In genomic region chr11:76366720-76367119, GRCm38 (mm10) we compare ENCODE assay signal across 25 mouse cellular contexts. TPM values are rescaled to one million over a fixed set of nuclear protein-coding genes. Genes with fewer than 3 reads are reported as not detected.
DNase-seq lines count a peak whose midpoint lies in the region; ATAC-seq lines count a peak whose summit lies in the region.
"Had no signal": no experiment of that assay in that cellular context is flagged by ENCODE, and none has a peak within 500 bp of the region (broad histone marks: within the 10 kb centered on the region; RNA-seq: fewer than 3 reads in every experiment).

No protein-coding gene starts in this region.

- H3K9me3 ChIP-seq in limb, embryonic 15.5 days = no peaks in the 10 kb centered on the region
- no peaks in the 10 kb centered on the region for H3K9me3 ChIP-seq in limb, embryonic 10.5 days (replicated peaks)
- H3K9me3 ChIP-seq in stomach, embryonic 16.5 days (replicated peaks; ENCODE audit: control insufficient read depth, low read length) = no peaks in the 10 kb centered on the region
- H3K9me3 ChIP-seq in hindbrain, embryonic 12.5 days (replicated peaks) = no peaks in the 10 kb centered on the region
- H3K9me3 ChIP-seq: embryonic facial prominence, embryonic 12.5 days; heart, embryonic 15.5 days; midbrain, embryonic 13.5 days had no signal

- no peak overlapping the region for H3K4me2 ChIP-seq in limb, embryonic 15.5 days
- H3K4me2 ChIP-seq in stomach, embryonic 16.5 days (ENCODE audit: low read depth, low read length) = no peak overlapping the region
- no peak overlapping the region for H3K4me2 ChIP-seq in hindbrain, embryonic 12.5 days (replicated peaks)
- H3K4me2 ChIP-seq: embryonic facial prominence, embryonic 12.5 days; heart, embryonic 15.5 days; midbrain, embryonic 13.5 days had no signal

- no peak for ATAC-seq in limb, embryonic 15.5 days (ENCODE audit: insufficient number of reproducible peaks, low FRiP score, low TSS enrichment, low read depth)
- 0 out of 2 replicates have a peak, but pooled peaks have one; percentile 30 for ATAC-seq in stomach, embryonic 16.5 days (ENCODE audit: insufficient read depth, low FRiP score)
- no peak for ATAC-seq in hindbrain, embryonic 12.5 days (ENCODE audit: low FRiP score)
- ATAC-seq: forebrain, postnatal 0 days; hindbrain, postnatal 0 days; midbrain, embryonic 13.5 days had no signal

- H3K27ac ChIP-seq in limb, embryonic 15.5 days = 0 out of 2 replicates have a peak overlapping the region, but pooled peaks have one; percentile 50
- H3K27ac ChIP-seq in limb, embryonic 10.5 days = no peak overlapping the region; the same call in 1 of the 2 replicates
- peak overlapping the region; percentile 12; the same call in 1 of the 2 replicates for H3K27ac ChIP-seq in stomach, embryonic 16.5 days (ENCODE audit: low read length)
- H3K27ac ChIP-seq in hindbrain, embryonic 12.5 days = no peak overlapping the region
- H3K27ac ChIP-seq: embryonic facial prominence, embryonic 12.5 days; heart, embryonic 15.5 days; hindbrain, postnatal 0 days; kidney, postnatal 0 days; liver, embryonic 14.5 days; midbrain, embryonic 13.5 days had no signal

- H3K4me1 ChIP-seq in limb, embryonic 15.5 days = peaks cover 42% of the 10 kb centered on the region
- peaks cover 48% of the 10 kb centered on the region for H3K4me1 ChIP-seq in limb, embryonic 10.5 days
- H3K4me1 ChIP-seq in stomach, embryonic 16.5 days (ENCODE audit: control insufficient read depth, insufficient read depth, low read length) = peaks cover 31% of the 10 kb centered on the region
- H3K4me1 ChIP-seq in hindbrain, embryonic 12.5 days = peaks cover 24% of the 10 kb centered on the region

- H3K27me3 ChIP-seq in limb, embryonic 15.5 days = no peaks in the 10 kb centered on the region
- no peaks in the 10 kb centered on the region for H3K27me3 ChIP-seq in limb, embryonic 10.5 days (ENCODE audit: low read depth, poor library complexity, severe bottlenecking)
- H3K27me3 ChIP-seq in stomach, embryonic 16.5 days (ENCODE audit: control insufficient read depth, insufficient read depth, low read length) = no peaks in the 10 kb centered on the region
- H3K27me3 ChIP-seq in hindbrain, embryonic 12.5 days = no peaks in the 10 kb centered on the region
- H3K27me3 ChIP-seq: embryonic facial prominence, embryonic 12.5 days; heart, embryonic 15.5 days; midbrain, embryonic 13.5 days had no signal

- WGBS in limb, embryonic 15.5 days = 84% methylated on average over 15 of the region's 15 CpGs
- 92% methylated on average over 15 of the region's 15 CpGs for WGBS in limb, embryonic 10.5 days
- WGBS in stomach, embryonic 16.5 days = 81% methylated on average over 15 of the region's 15 CpGs
- WGBS in hindbrain, embryonic 12.5 days = 86% methylated on average over 15 of the region's 15 CpGs

- DNase-seq in limb, embryonic 10.5 days (ENCODE audit: low spot score) = no peak
- DNase-seq in ES-CJ7 (ENCODE audit: low read depth, low spot score) (peak; percentile 45), R1 (ENCODE audit: low read depth, low spot score) (peak; percentile 59)
- DNase-seq in gastrocnemius, adult 8-10 months (ENCODE audit: low spot score in 2 of 2) = no peak
- DNase-seq: adrenal gland, postnatal 10 days; B cell, adult 2 months; cerebellum, adult 9-10 months; cerebellum, postnatal 36 days; forebrain, postnatal 0 days; gastrocnemius, postnatal 10 days; kidney, adult 18-20 months; kidney, postnatal 4 days; left cerebral cortex, postnatal 4 days; liver; lung, adult 2 months; thymus, postnatal 14 days had no signal

- H3K9ac ChIP-seq in limb, embryonic 15.5 days = no peak overlapping the region
- no peak overlapping the region for H3K9ac ChIP-seq in stomach, embryonic 16.5 days (ENCODE audit: low read length)
- no peak overlapping the region for H3K9ac ChIP-seq in hindbrain, embryonic 12.5 days
- H3K9ac ChIP-seq: embryonic facial prominence, embryonic 12.5 days; forebrain, postnatal 0 days; heart, embryonic 15.5 days; liver, embryonic 14.5 days; midbrain, embryonic 13.5 days had no signal

- no peak overlapping the region for H3K4me3 ChIP-seq in limb, embryonic 15.5 days
- no peak overlapping the region for H3K4me3 ChIP-seq in limb, embryonic 10.5 days
- no peak overlapping the region for H3K4me3 ChIP-seq in stomach, embryonic 16.5 days (replicated peaks; ENCODE audit: low read length)
- no peak overlapping the region for H3K4me3 ChIP-seq in hindbrain, embryonic 12.5 days
- H3K4me3 ChIP-seq: embryonic facial prominence, embryonic 12.5 days; heart, embryonic 15.5 days; midbrain, embryonic 13.5 days had no signal

- no peaks in the 10 kb centered on the region; the same call in 1 of the 2 replicates for H3K36me3 ChIP-seq in limb, embryonic 15.5 days
- peaks cover 16% of the 10 kb centered on the region for H3K36me3 ChIP-seq in limb, embryonic 10.5 days
- no peaks in the 10 kb centered on the region for H3K36me3 ChIP-seq in stomach, embryonic 16.5 days (ENCODE audit: control insufficient read depth, insufficient read depth, low read length)
- H3K36me3 ChIP-seq in hindbrain, embryonic 12.5 days = no peaks in the 10 kb centered on the region
- H3K36me3 ChIP-seq: heart, embryonic 15.5 days; midbrain, embryonic 13.5 days had no signal

RNA-seq across cellular contexts. Expression of gene Nxn, which starts 32.2 kb away (rescaled TPM):
- polyA plus RNA-seq in limb, embryonic 15.5 days (2015; fragmentation: Nextera tagmentation; extraction: Ambion mirVana) = 48.1 and 60.8 TPM in 2 replicates
- polyA plus RNA-seq in limb, embryonic 10.5 days (2016; fragmentation: Nextera tagmentation; extraction: Ambion mirVana) = 53.3 and 55.7 TPM in 2 replicates
- polyA plus RNA-seq in stomach, embryonic 16.5 days (2015; fragmentation: Nextera tagmentation; extraction: Ambion mirVana) = 26.6 and 28.7 TPM in 2 replicates
- polyA plus RNA-seq in hindbrain, embryonic 12.5 days (2016; fragmentation: Nextera tagmentation; extraction: Ambion mirVana) = 54.3 and 57.3 TPM in 2 replicates
- 10 to 100 TPM; 41.5 to 47.7 (median 43.3) TPM for total RNA-seq in gastrocnemius, adult 8-10 months (2022)

RNA-seq across cellular contexts. Expression of gene Timm22, which starts 40.0 kb away (rescaled TPM):
- 101 and 107 TPM in 2 replicates for polyA plus RNA-seq in limb, embryonic 15.5 days (2015; fragmentation: Nextera tagmentation; extraction: Ambion mirVana)
- 144 and 147 TPM in 2 replicates for polyA plus RNA-seq in limb, embryonic 10.5 days (2016; fragmentation: Nextera tagmentation; extraction: Ambion mirVana)
- polyA plus RNA-seq in stomach, embryonic 16.5 days (2015; fragmentation: Nextera tagmentation; extraction: Ambion mirVana) = 76.1 and 94.9 TPM in 2 replicates
- polyA plus RNA-seq in hindbrain, embryonic 12.5 days (2016; fragmentation: Nextera tagmentation; extraction: Ambion mirVana) = 111 and 113 TPM in 2 replicates
- total RNA-seq in gastrocnemius, adult 8-10 months (2022) = 10 to 100 TPM; 31.6 to 45.2 (median 39.6) TPM

Comparison
In these comparisons a context has a peak if more than half of its experiments do, and no peak if none do; other contexts are left out.
1. H3K27ac ChIP-seq: peak in limb, embryonic 15.5 days (single experiment) and stomach, embryonic 16.5 days (single experiment); none in limb, embryonic 10.5 days (single experiment) and hindbrain, embryonic 12.5 days (single experiment).
2. DNase-seq: peak in ES-CJ7 (single experiment) and R1 (single experiment); none in limb, embryonic 10.5 days (single experiment) and gastrocnemius, adult 8-10 months (0 of 2).